Mouse (Mus musculus) liver, embryonic 14.5 days (tissue): ENCODE results near the gene Ass1. TPM values are rescaled to one million over a fixed set of nuclear protein-coding genes. Genes with fewer than 3 reads are reported as not detected.

Experiments
- ATAC-seq: fragments of 200-750 bp; cut with Nextera tagmentation; 2 replicates; pipeline ENCODE4 v1.8.0; 2017; ENCODE audit warnings: moderate number of reproducible peaks, mild to moderate bottlenecking, moderate library complexity; ENCODE audit not compliant: insufficient read depth
- DNase-seq, 3 experiments: peaks; one replicate each; pipeline ENCODE4 v3.0.0-alpha.2; 2012 to 2013; ENCODE audit warnings: low read depth in 3 of 3, low spot score in 3 of 3
- H3K27ac ChIP-seq: fragments of 300-500 bp; sonication (generic); 2 replicates; pipeline ENCODE4 v1.5.1; 2014; ENCODE audit warnings: moderate library complexity, mild to moderate bottlenecking, control low read depth, inconsistent platforms
- H3K27me3 ChIP-seq: fragments of 300-500 bp; sonication (generic); 2 replicates; pipeline ENCODE4 v1.6.1; 2014; ENCODE audit warnings: mild to moderate bottlenecking, low read length, moderate library complexity; ENCODE audit not compliant: control insufficient read depth, insufficient read depth
- H3K36me3 ChIP-seq: fragments of 300-500 bp; sonication (generic); replicated peaks from 2 replicates; pipeline ENCODE4 v1.6.1; 2014; ENCODE audit warnings: low read depth; ENCODE audit not compliant: control insufficient read depth, insufficient read depth
- H3K4me1 ChIP-seq, 2 experiments: fragments of 200-500 bp in 1 of 2; fragments of 300-500 bp in 1 of 2; sonication (generic) in 1 of 2; replicated peaks; 2 replicates each; pipeline ENCODE4 v1.6.1; 2012 to 2014; ENCODE audit warnings: antibody characterized with exemption in 1 of 2, inconsistent platforms in 1 of 2, low read length in 1 of 2; ENCODE audit not compliant: control insufficient read depth in 2 of 2, insufficient read depth in 2 of 2
- H3K4me2 ChIP-seq: fragments of 300-500 bp; sonication (generic); 2 replicates; pipeline ENCODE4 v1.6.1; 2014; ENCODE audit warnings: low read depth, mild to moderate bottlenecking, control low read depth, moderate library complexity
- H3K4me3 ChIP-seq, 2 experiments: fragments of 200-500 bp in 1 of 2; fragments of 300-500 bp in 1 of 2; sonication (generic) in 1 of 2; 2 replicates each; pipeline ENCODE4 v1.5.1; 2012 to 2014; ENCODE audit warnings: low read depth in 2 of 2, low read length in 2 of 2, mild to moderate bottlenecking in 2 of 2, control low read depth in 1 of 2, inconsistent platforms in 1 of 2, moderate library complexity in 1 of 2; ENCODE audit not compliant: insufficient read depth in 1 of 2
- H3K9ac ChIP-seq: fragments of 300-500 bp; sonication (generic); replicated peaks from 2 replicates; pipeline ENCODE4 v1.6.1; 2014; ENCODE audit warnings: mild to moderate bottlenecking, control low read depth, moderate library complexity
- H3K9me3 ChIP-seq: fragments of 300-500 bp; sonication (generic); 2 replicates; pipeline ENCODE4 v1.6.1; 2016; ENCODE audit warnings: low read length, mixed read lengths; ENCODE audit not compliant: control insufficient read depth
- CTCF ChIP-seq: IDR thresholded peaks from 2 replicates; pipeline ENCODE4 v1.5.1; 2016; ENCODE audit warnings: antibody characterized with exemption, low read depth, control low read depth
- EP300 ChIP-seq: IDR thresholded peaks from 2 replicates; pipeline ENCODE4 v1.6.1; 2016; ENCODE audit warnings: antibody characterized with exemption, low read depth
- WGBS: fragments of 180-500 bp; shearing (Covaris S2); extraction: QIAGEN DNeasy Blood & Tissue Kit; methylation state at CpG from one replicate; pipeline ENCODE4 v1.1.7; 2014; ENCODE audit not compliant: insufficient replicate concordance; 5-methylcytosine and 5-hydroxymethylcytosine counted together
- polyA plus RNA-seq, 2 experiments: library from polyadenylated mRNA; depleted of rRNA in 1 of 2; stranded (reverse) in 1 of 2; unstranded in 1 of 2; fragments of >200 nt; fragmentation: Nextera tagmentation in 1 of 2; extraction: Ambion mirVana in 1 of 2; gene quantifications; 2 replicates each; pipeline versions ENCODE4 v1.2.1 to v1.2.3; 2012 to 2014

The Ass1 gene
- polyA plus RNA-seq, 2 experiments = 64.7 to 86.7 TPM

GRCm38 (mm10) chr2:31446456-31446855 lies 23.6 kb upstream of the Ass1 start:
- Histone ChIP-seq H3K4me1 (peaks cover 0 to 5% of the 10 kb centered on the region in 2 experiments; a peak in 2 of 4 replicates), H3K9ac (no peak overlapping the region), H3K27ac (no peak overlapping the region), H3K4me3 (no peak overlapping the region), H3K9me3 (no peaks in the 10 kb centered on the region), H3K4me2 (no peak overlapping the region), H3K27me3 (no peaks in the 10 kb centered on the region), H3K36me3 (no peaks in the 10 kb centered on the region)
- DNase-seq = no peak
- TF ChIP-seq EP300 (no peak), CTCF (no peak)
- WGBS = 53% methylated on average over 4 of the region's 4 CpGs
- ATAC-seq = no peak

GRCm38 (mm10) chr2:31447536-31447935 lies 22.5 kb upstream of the Ass1 start:
- no peak for ATAC-seq
- peaks cover 0 to 7% of the 10 kb centered on the region in 2 experiments; a peak in 2 of 4 replicates for H3K4me1 ChIP-seq
- TF ChIP-seq CTCF (no peak), EP300 (no peak)
- H3K36me3 ChIP-seq = no peaks in the 10 kb centered on the region
- no peaks in the 10 kb centered on the region for H3K27me3 ChIP-seq
- H3K4me2 ChIP-seq = no peak overlapping the region
- no peaks in the 10 kb centered on the region for H3K9me3 ChIP-seq
- no peak overlapping the region for H3K9ac ChIP-seq
- no peak for DNase-seq
- 30% methylated on average over 2 of the region's 2 CpGs for WGBS
- no peak overlapping the region for H3K27ac ChIP-seq
- no peak overlapping the region for H3K4me3 ChIP-seq

- H3K4me3 ChIP-seq = no peak overlapping the region
- H3K36me3 ChIP-seq = no peaks in the 10 kb centered on the region
- H3K4me1 ChIP-seq = peaks cover 0 to 7% of the 10 kb centered on the region in 2 experiments; a peak in 2 of 4 replicates
- H3K4me2 ChIP-seq = no peak overlapping the region
- no peak overlapping the region for H3K27ac ChIP-seq
- no peak overlapping the region for H3K9ac ChIP-seq
- H3K9me3 ChIP-seq = no peaks in the 10 kb centered on the region
- DNase-seq = no peak
- TF ChIP-seq EP300 = no peak
- no peak for TF ChIP-seq CTCF
- no peaks in the 10 kb centered on the region for H3K27me3 ChIP-seq
- ATAC-seq = no peak
- 50% methylated on average over 3 of the region's 3 CpGs for WGBS
Observed at GRCm38 (mm10) chr2:31448756-31449440, 21.1 kb upstream of the Ass1 start.

- Histone ChIP-seq H3K4me1 (peaks cover 0 to 7% of the 10 kb centered on the region in 2 experiments; a peak in 2 of 4 replicates), H3K9me3 (no peaks in the 10 kb centered on the region), H3K27ac (no peak overlapping the region), H3K27me3 (no peaks in the 10 kb centered on the region), H3K9ac (no peak overlapping the region), H3K4me3 (no peak overlapping the region), H3K4me2 (no peak overlapping the region), H3K36me3 (no peaks in the 10 kb centered on the region)
- ATAC-seq (no peak), DNase-seq (no peak)
- 49% methylated on average over 4 of the region's 4 CpGs for WGBS
- no peak for TF ChIP-seq CTCF
- TF ChIP-seq EP300 = no peak
Observed at GRCm38 (mm10) chr2:31449441-31449815, 20.6 kb upstream of the Ass1 start.

GRCm38 (mm10) chr2:31449902-31450301 lies 20.1 kb upstream of the Ass1 start:
- TF ChIP-seq EP300 (no peak), CTCF (no peak)
- ATAC-seq (no peak), DNase-seq (no peak)
- no peaks in the 10 kb centered on the region for H3K36me3 ChIP-seq
- no peak overlapping the region for H3K27ac ChIP-seq
- no peak overlapping the region for H3K9ac ChIP-seq
- WGBS = 73% methylated on average over 4 of the region's 4 CpGs
- no peaks in the 10 kb centered on the region for H3K9me3 ChIP-seq
- no peak overlapping the region for H3K4me3 ChIP-seq
- H3K4me1 ChIP-seq = peaks cover 0 to 7% of the 10 kb centered on the region in 2 experiments; a peak in 2 of 4 replicates
- no peaks in the 10 kb centered on the region for H3K27me3 ChIP-seq
- no peak overlapping the region for H3K4me2 ChIP-seq
